Mouse (Mus musculus): ENCODE measurements at regions not wholly inside any gene's neighbourhood (a gene's known extent, or its start where the extent isn't known, plus 50 kb on each side); places are given as distances from the start of the nearest gene placed in this dataset.

DNA sequence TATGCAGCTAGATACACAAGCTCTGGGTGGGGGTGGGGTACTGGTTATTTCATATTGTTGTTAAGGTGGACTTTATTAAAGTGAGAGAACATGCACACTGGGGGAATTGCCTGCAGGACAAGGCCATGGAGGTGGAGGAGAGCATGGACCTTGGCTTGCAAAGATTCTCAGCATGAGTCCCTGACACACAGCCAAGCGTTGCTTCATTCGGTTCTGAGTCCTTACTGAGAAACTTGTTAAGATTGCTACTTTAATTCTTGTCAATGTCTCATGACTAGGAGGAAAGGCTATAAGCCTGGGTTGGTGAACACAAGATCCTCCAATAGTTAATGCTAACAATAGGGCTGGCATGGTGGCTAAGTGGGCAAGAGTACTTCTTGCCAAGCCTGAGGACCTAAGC, 300.3 kb upstream of the Clnk start:
- no peak for TF ChIP-seq POLR2A (IDR thresholded peaks at IDR 0.05; ENCODE audit: extremely low read depth, insufficient read depth, low read length)
- TF ChIP-seq CTCF (IDR thresholded peaks at IDR 0.05; ENCODE audit: extremely low read depth, insufficient read depth, low read length): no peak

Measured in cortical plate, adult 2 months (tissue).